Mouse (Mus musculus) liver, embryonic 14.5 days (tissue): ENCODE measurements around the gene Acot7.

Experiments used
- CTCF ChIP-seq: IDR thresholded peaks from 2 replicates; pipeline ENCODE4 v1.5.1; 2016; ENCODE audit warnings: antibody characterized with exemption, low read depth, control low read depth
- EP300 ChIP-seq: IDR thresholded peaks from 2 replicates; pipeline ENCODE4 v1.6.1; 2016; ENCODE audit warnings: antibody characterized with exemption, low read depth

GRCm38 (mm10) chr4:152190096-152190653 lies 12.2 kb downstream of the Acot7 start:
- no peak for TF ChIP-seq CTCF
- no peak for TF ChIP-seq EP300
